In the genomic region with DNA sequence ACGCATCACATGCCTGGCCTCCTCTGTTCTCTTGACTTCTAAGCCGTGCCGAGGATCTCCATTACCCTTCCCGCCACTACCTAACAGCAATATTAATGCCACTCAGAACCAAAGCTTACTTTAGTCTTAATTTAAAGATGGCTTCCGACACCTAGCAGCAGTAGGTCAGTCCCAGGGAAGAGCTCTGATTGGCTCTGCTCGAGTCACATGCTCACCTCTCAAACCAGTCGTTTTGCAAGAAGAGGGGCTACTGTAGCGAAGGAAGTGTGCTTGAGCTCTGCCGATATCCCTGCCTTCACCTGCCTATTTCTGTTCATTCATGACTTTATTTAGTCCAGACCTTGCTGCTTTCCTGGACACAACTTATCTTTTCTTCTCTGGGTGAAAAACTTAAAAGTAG, we compare ENCODE assay signal across 24 mouse cellular contexts. TPM values are rescaled to one million over a fixed set of nuclear protein-coding genes. Genes with fewer than 3 reads are reported as not detected.
DNase-seq lines count a peak whose midpoint lies in the region; ATAC-seq and TF ChIP-seq lines count a peak whose summit lies in the region.
"Had no signal": no experiment of that assay in that cellular context is flagged by ENCODE, and none has a peak within 500 bp of the region (broad histone marks: within the 10 kb centered on the region; RNA-seq: fewer than 3 reads in every experiment).

No protein-coding gene starts in this region.

- TF ChIP-seq POLR2A in testis, adult 2 months (IDR thresholded peaks at IDR 0.05; ENCODE audit: control insufficient read depth, low read depth, low read length): no peak

- DNase-seq in testis, postnatal 10 days (ENCODE audit: low spot score): no peak
- DNase-seq in ES-CJ7 (ENCODE audit: low read depth, low spot score) (peak; percentile 78), R1 (ENCODE audit: low read depth, low spot score) (peak; percentile 86)
- peak; percentile 74 for DNase-seq in testis, postnatal 14 days (ENCODE audit: low spot score)
- DNase-seq in spleen, adult 12 weeks (ENCODE audit: low spot score): no peak
- DNase-seq in kidney, postnatal 36 days: no peak
- DNase-seq: adrenal gland, adult 8-10 months; adrenal gland, postnatal 14 days; adrenal gland, postnatal 36 days; cerebellum, adult 11-12 months; cerebellum, adult 2 months; cerebellum, adult 9-10 months; cerebellum, postnatal 10 days; cerebellum, postnatal 25 days; forebrain, postnatal 0 days had no signal

- ATAC-seq in megakaryocyte, adult 5-6 weeks (ENCODE audit: poor library complexity, severe bottlenecking): no peak
- ATAC-seq: activated CD4-positive, CD25-positive, alpha-beta regulatory T cell, adult 4 months; forebrain, embryonic 13.5 days; forebrain, embryonic 15.5 days; forebrain, postnatal 0 days; Patski had no signal

- H3K27ac ChIP-seq in testis, adult 2 months (ENCODE audit: control insufficient read depth, insufficient read depth, low read depth, low read length): no peak overlapping the region
- H3K27ac ChIP-seq: embryonic facial prominence, embryonic 10.5 days; embryonic facial prominence, embryonic 12.5 days; forebrain, embryonic 13.5 days; forebrain, embryonic 15.5 days had no signal

- H3K36me3 ChIP-seq in testis, adult 2 months (ENCODE audit: control insufficient read depth, insufficient read depth, low read length): no peaks in the 10 kb centered on the region
- H3K36me3 ChIP-seq: embryonic facial prominence, embryonic 10.5 days; embryonic facial prominence, embryonic 12.5 days; forebrain, embryonic 15.5 days; G1E had no signal

- no peaks in the 10 kb centered on the region for H3K4me1 ChIP-seq in testis, adult 2 months (ENCODE audit: control insufficient read depth, insufficient read depth, low read length)
- H3K4me1 ChIP-seq: embryonic facial prominence, embryonic 12.5 days; forebrain, embryonic 13.5 days had no signal

- no peak for TF ChIP-seq CTCF in testis, adult 2 months (IDR thresholded peaks at IDR 0.05; ENCODE audit: control insufficient read depth, insufficient read depth, insufficient replicate concordance, low read depth, low read length)

- peak overlapping the region; percentile 38 for H3K4me3 ChIP-seq in testis, adult 2 months (ENCODE audit: control insufficient read depth, low read depth, low read length)
- H3K4me3 ChIP-seq: embryonic facial prominence, embryonic 10.5 days; embryonic facial prominence, embryonic 12.5 days; forebrain, embryonic 13.5 days; forebrain, embryonic 15.5 days had no signal

- H3K27me3 ChIP-seq in testis, adult 2 months (ENCODE audit: control insufficient read depth, insufficient read depth, low read length): no peaks in the 10 kb centered on the region
- H3K27me3 ChIP-seq: embryonic facial prominence, embryonic 12.5 days; forebrain, embryonic 13.5 days; forebrain, embryonic 15.5 days had no signal

RNA-seq across cellular contexts. Expression of gene Nos1, which starts 43.0 kb away (rescaled TPM):
- polyA plus RNA-seq in testis, adult 2 months (2012; rRNA removed): 0.89 and 0.94 TPM in 2 replicates
- not detected in 2 replicates for total RNA-seq in megakaryocyte, adult 5-6 weeks (2015)
- total RNA-seq in megakaryocyte, adult 5-6 weeks (2017): not detected in 2 replicates
- polyA plus RNA-seq: G1E had no signal

Comparison
In these comparisons a context has a peak if more than half of its experiments do, and no peak if none do; other contexts are left out.
1. DNase-seq: peak in ES-CJ7 (single experiment), R1 (single experiment) and testis, postnatal 14 days (single experiment); none in testis, postnatal 10 days (single experiment), spleen, adult 12 weeks (single experiment) and kidney, postnatal 36 days (0 of 2).